Mouse (Mus musculus) heart, embryonic 14.5 days (tissue): ENCODE measurements around the gene Itk. TPM values are rescaled to one million over a fixed set of nuclear protein-coding genes. Genes with fewer than 3 reads are reported as not detected.

Experiments used
- ATAC-seq: fragments of 200-750 bp; cut with Nextera tagmentation; 2 replicates; pipeline ENCODE4 v1.8.0; 2017; ENCODE audit warnings: low read depth, moderate TSS enrichment; ENCODE audit not compliant: insufficient number of reproducible peaks, insufficient read depth, low FRiP score
- H3K27ac ChIP-seq, 2 experiments: fragments of 200-500 bp in 1 of 2; fragments of 300-500 bp in 1 of 2; sonication (generic) in 1 of 2; replicated peaks in 1 of 2; 2 replicates each; pipeline ENCODE4 v1.5.1; 2012 to 2014; ENCODE audit warnings: low read depth in 2 of 2, low read length in 2 of 2, control low read depth in 1 of 2, mild to moderate bottlenecking in 1 of 2, mixed read lengths in 1 of 2; ENCODE audit not compliant: control insufficient read depth in 1 of 2, insufficient read depth in 1 of 2
- H3K27me3 ChIP-seq: fragments of 300-500 bp; sonication (generic); 2 replicates; pipeline ENCODE4 v1.6.1; 2014; ENCODE audit warnings: mild to moderate bottlenecking, low read length, control low read depth; ENCODE audit not compliant: control insufficient read depth, insufficient read depth
- H3K36me3 ChIP-seq: fragments of 300-500 bp; sonication (generic); 2 replicates; pipeline ENCODE4 v1.6.1; 2014; ENCODE audit warnings: mild to moderate bottlenecking, control low read depth, low read length, mixed read lengths; ENCODE audit not compliant: control insufficient read depth, insufficient read depth
- H3K4me1 ChIP-seq, 2 experiments: fragments of 200-500 bp in 1 of 2; fragments of 300-500 bp in 1 of 2; sonication (generic) in 1 of 2; 2 replicates each; pipeline ENCODE4 v1.6.1; 2012 to 2014; ENCODE audit warnings: low read length in 2 of 2, control low read depth in 1 of 2, mixed read lengths in 1 of 2; ENCODE audit not compliant: control insufficient read depth in 2 of 2, insufficient read depth in 2 of 2
- H3K4me2 ChIP-seq: fragments of 300-500 bp; sonication (generic); 2 replicates; pipeline ENCODE4 v1.6.1; 2014; ENCODE audit warnings: mild to moderate bottlenecking, low read length
- H3K4me3 ChIP-seq, 2 experiments: fragments of 200-500 bp in 1 of 2; fragments of 300-500 bp in 1 of 2; sonication (generic) in 1 of 2; 2 replicates each; pipeline ENCODE4 v1.5.1; 2012 to 2014; ENCODE audit warnings: low read length in 2 of 2, mild to moderate bottlenecking in 2 of 2, control low read depth in 1 of 2, low read depth in 1 of 2, moderate library complexity in 1 of 2; ENCODE audit not compliant: control insufficient read depth in 1 of 2, insufficient read depth in 1 of 2
- H3K9ac ChIP-seq: fragments of 300-500 bp; sonication (generic); 2 replicates; pipeline ENCODE4 v1.6.1; 2014; ENCODE audit warnings: mild to moderate bottlenecking, low read length
- H3K9me3 ChIP-seq: fragments of 300-500 bp; sonication (generic); 2 replicates; pipeline ENCODE4 v1.6.1; 2016; ENCODE audit warnings: low read length, control low read depth; ENCODE audit not compliant: control insufficient read depth
- WGBS: fragments of 180-500 bp; shearing (Covaris S2); extraction: QIAGEN DNeasy Blood & Tissue Kit; methylation state at CpG from one replicate; pipeline ENCODE4 v1.1.7; 2014; 5-methylcytosine and 5-hydroxymethylcytosine counted together
- polyA plus RNA-seq: library from polyadenylated mRNA; unstranded; fragments of >200 nt; fragmentation: Nextera tagmentation; extraction: Ambion mirVana; gene quantifications from 2 replicates; pipeline ENCODE4 v1.2.1, GENCODE M21; 2014

Itk gene
- polyA plus RNA-seq, 1 experiment from 2014 or later = not detected

DNA sequence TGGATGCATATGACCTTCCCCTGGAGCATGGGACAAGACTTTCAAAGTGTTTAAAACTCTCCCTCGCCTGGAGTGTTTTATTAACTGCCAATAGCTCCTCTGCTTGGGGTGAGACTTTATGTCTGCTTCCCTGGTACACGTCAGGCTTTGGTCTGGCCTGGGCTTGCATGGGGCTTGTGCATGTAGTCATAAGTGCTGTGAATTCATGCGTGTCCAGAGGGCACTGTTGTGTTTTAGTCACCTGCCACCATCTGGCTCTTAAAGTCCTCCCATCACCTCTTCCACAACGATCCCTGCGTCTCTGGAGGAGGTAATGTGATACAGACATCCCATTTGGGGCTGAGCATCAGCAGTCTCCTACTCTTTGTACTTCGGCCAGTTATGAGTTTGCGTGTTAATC lies 67.8 kb downstream of the Itk start:
- H3K4me1 ChIP-seq = no peaks in the 10 kb centered on the region; a peak in 1 of 4 replicates
- H3K4me2 ChIP-seq = no peak overlapping the region
- H3K4me3 ChIP-seq = no peak overlapping the region
- no peak overlapping the region for H3K27ac ChIP-seq
- no peaks in the 10 kb centered on the region for H3K9me3 ChIP-seq
- WGBS = 75% methylated on average over 7 of the region's 7 CpGs
- no peak for ATAC-seq
- no peaks in the 10 kb centered on the region for H3K27me3 ChIP-seq
- H3K36me3 ChIP-seq = no peaks in the 10 kb centered on the region
- H3K9ac ChIP-seq = no peak overlapping the region

DNA sequence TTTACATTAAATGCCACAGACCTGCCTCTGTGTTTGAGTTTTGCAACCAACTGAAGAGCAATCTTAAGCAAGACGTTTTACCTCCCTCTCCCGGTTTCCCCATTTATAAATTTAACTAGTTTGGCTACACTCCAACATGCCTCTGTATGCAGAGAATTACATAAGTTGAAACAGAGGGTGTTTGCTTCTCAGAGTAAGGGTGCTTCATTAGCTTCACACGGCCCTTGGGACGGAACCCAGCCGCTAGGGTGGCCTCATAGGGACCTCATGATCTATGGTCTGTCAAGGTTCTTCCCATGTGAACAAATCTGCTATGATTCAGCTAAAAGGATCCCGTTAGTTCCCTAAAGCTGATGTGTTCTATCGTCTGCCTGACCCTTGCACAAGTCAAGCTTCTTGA lies 74.8 kb downstream of the Itk start:
- H3K4me2 ChIP-seq = no peak overlapping the region
- WGBS = 68% methylated on average over 7 of the region's 7 CpGs
- H3K9ac ChIP-seq = no peak overlapping the region
- H3K36me3 ChIP-seq = no peaks in the 10 kb centered on the region
- H3K4me3 ChIP-seq = no peak overlapping the region
- no peak for ATAC-seq
- peaks cover 12% of the 10 kb centered on the region; the same call in 1 of the 2 replicates for H3K27me3 ChIP-seq
- H3K9me3 ChIP-seq = no peaks in the 10 kb centered on the region
- peaks cover 5 to 8% of the 10 kb centered on the region in 2 experiments; a peak in 3 of 4 replicates for H3K4me1 ChIP-seq
- H3K27ac ChIP-seq = no peak overlapping the region

DNA sequence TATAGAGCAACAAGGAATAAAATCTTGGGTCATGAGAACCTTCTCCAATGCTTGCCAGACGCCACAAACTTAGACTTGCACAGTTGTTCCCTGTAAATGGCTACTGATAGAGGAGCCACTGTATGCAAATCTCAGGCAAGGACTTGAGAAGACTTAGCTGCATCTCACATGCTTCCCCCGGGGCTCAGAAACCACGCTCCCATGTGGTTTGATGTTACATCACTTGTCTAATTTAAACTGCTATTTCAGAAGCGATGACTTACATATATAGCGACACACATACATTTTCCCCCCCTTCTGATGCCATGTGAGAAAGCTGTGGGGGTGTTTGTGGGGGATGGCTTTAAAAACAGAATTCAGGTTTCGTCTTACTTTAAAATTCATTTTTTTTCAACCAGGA lies 75.5 kb downstream of the Itk start:
- Histone ChIP-seq H3K4me2 (no peak overlapping the region), H3K27ac (no peak overlapping the region), H3K9ac (no peak overlapping the region), H3K27me3 (peaks cover 12% of the 10 kb centered on the region; the same call in 1 of the 2 replicates), H3K36me3 (no peaks in the 10 kb centered on the region), H3K4me1 (peaks cover 5 to 8% of the 10 kb centered on the region in 2 experiments; a peak in 3 of 4 replicates), H3K9me3 (no peaks in the 10 kb centered on the region), H3K4me3 (no peak overlapping the region)
- no peak for ATAC-seq
- 75% methylated on average over 6 of the region's 6 CpGs for WGBS

DNA sequence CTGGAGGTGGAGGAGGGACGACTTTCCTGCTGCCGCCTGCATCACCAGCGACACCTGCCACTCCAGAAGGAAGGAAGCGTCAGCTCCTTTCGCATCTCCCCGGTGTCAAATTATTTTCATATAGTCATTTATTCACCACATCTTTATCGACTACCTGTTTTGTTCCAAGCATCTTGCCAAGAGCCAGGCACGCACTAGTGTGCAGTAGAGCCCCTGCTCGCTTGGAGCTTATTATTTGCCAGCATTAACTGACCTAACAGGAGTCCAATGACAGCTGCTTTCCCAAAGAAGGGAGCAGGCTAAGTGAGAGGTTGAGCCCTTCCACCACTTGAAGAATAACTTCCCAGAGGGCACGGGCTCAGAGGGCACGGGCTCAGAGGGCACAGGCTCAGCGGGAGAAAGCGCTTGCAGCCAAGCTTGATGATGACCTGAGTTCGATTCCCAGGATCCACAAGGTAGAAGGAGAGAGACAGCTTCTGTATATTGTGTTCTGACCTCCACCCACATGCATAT lies 76.7 kb downstream of the Itk start, which contains the start of gene Cyfip2:
TSS of gene Cyfip2 (minus strand) at position 337 of the 513 bp plus-strand sequence.
- Histone ChIP-seq H3K27ac (peak within 1 kb of the TSS; percentile 21 to 48), H3K36me3 (no peaks in the 10 kb centered on the region), H3K9ac (peak within 1 kb of the TSS; percentile 71), H3K4me2 (peak within 1 kb of the TSS; percentile 82), H3K9me3 (no peaks in the 10 kb centered on the region), H3K4me1 (peaks cover 5 to 8% of the 10 kb centered on the region in 2 experiments; a peak in 3 of 4 replicates), H3K27me3 (peaks cover 12% of the 10 kb centered on the region; the same call in 1 of the 2 replicates), H3K4me3 (peak within 1 kb of the TSS; percentile 65 to 89)
- 7% methylated on average over 14 of the region's 14 CpGs for whole genome bisulfite sequencing
- no peak for ATAC-seq

DNA sequence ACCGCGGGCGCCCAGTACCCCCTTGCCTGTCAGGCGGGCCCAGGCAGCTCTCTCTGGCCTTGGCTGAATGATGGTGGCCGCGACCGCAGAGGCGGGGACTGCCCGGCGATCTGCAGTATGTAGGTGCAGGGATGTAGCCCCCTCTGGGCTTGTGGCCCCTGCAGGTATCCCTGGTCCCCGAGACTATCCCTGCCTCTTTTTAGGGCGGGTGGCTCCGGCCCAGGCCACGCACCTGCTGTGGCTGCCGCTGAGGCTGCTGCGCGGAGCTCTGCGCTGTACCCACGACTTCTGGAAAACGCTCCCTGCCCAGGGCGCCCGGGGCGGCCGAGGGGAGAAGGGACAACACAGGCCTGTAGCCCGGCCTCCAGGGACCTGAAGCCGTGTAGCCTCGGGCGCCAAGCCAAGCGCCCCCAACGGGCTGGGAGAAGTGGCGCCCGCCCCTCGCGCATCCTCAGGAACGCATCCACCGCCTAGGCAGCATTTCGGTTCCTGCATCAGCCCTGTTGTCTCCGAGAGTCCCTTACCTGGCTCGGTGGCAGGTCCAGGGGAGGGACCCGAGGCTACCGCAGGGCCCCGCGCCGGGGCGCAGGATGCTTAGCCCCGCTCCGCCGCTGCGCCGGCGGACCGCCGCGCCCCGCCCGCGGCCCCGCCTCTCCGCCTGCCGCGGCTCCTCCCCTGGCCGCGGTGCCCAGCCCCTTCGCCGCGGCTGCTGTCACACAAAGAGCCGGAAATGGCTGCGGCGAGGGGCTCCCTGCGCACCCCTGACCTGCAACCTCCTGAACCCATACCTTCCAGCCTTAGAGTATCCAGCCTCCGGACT lies 77.4 kb downstream of the Itk start:
- peak; percentile 77 for ATAC-seq
- peak overlapping the region; percentile 65 to 89 for H3K4me3 ChIP-seq
- WGBS = under 1% methylated on average over 62 of the region's 71 CpGs
- peak overlapping the region; percentile 21 to 48; a peak in 3 of 4 replicates for H3K27ac ChIP-seq
- H3K4me2 ChIP-seq = peak overlapping the region; percentile 82
- H3K36me3 ChIP-seq = no peaks in the 10 kb centered on the region
- H3K9me3 ChIP-seq = no peaks in the 10 kb centered on the region
- H3K4me1 ChIP-seq = peaks cover 5 to 8% of the 10 kb centered on the region in 2 experiments; a peak in 3 of 4 replicates
- peaks cover 12% of the 10 kb centered on the region; the same call in 1 of the 2 replicates for H3K27me3 ChIP-seq
- peak overlapping the region; percentile 71 for H3K9ac ChIP-seq

DNA sequence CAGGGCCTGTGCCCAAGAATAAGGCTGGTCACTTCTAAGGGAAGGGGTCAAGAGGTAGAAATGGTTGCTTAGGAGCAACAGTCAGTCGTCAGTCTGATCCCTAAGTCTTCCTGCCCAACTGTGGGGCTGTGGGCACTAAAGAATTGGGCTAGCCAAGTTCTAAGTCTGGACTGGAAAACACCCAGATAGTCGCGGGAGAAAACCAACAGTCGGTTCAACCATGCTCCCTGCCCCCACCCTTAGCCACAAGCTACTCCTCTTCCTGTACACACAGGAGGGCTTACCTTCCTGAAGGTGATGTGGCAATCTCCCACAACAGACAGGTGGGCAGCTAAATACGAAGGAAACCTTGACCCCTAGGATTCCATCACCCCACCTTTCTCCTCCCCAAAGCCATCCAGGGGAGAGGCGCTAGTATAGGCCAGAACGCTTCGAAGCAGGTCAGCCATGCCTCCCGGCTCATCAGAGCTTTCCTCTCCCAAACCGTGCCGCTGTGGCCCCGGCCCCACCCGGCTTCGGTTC lies 78.1 kb downstream of the Itk start:
- ATAC-seq = no peak
- peak overlapping the region; percentile 82 for H3K4me2 ChIP-seq
- 11% methylated on average over 14 of the region's 14 CpGs for WGBS
- peaks cover 12% of the 10 kb centered on the region; the same call in 1 of the 2 replicates for H3K27me3 ChIP-seq
- H3K4me1 ChIP-seq = peaks cover 5 to 8% of the 10 kb centered on the region in 2 experiments; a peak in 2 of 4 replicates
- H3K9me3 ChIP-seq = no peaks in the 10 kb centered on the region
- no peak overlapping the region for H3K27ac ChIP-seq
- peak overlapping the region; percentile 65 to 89 for H3K4me3 ChIP-seq
- H3K9ac ChIP-seq = peak overlapping the region; percentile 68
- H3K36me3 ChIP-seq = no peaks in the 10 kb centered on the region

DNA sequence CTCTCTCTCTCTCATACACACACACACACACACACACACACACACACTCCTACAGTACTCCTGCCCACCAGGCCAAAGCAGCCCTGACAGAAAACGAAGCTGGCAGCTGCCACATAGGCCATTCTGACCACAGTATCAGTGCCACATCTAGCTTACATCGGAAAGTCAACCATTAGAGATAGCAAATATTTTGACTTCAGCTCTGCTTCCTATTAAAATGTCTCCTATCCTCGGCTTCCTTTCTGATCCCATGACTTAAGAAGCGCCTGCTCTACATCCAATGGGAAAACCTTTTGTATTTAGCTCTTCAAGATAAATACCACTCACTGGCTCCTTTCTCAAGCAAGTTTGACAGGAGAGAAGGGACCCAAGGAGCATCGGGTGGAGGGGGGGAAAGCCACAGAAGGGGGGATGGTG lies 78.7 kb downstream of the Itk start:
- Histone ChIP-seq H3K9ac (no peak overlapping the region), H3K4me3 (no peak overlapping the region), H3K36me3 (no peaks in the 10 kb centered on the region), H3K4me2 (no peak overlapping the region), H3K27ac (no peak overlapping the region), H3K4me1 (peaks cover 5 to 8% of the 10 kb centered on the region in 2 experiments; a peak in 2 of 4 replicates), H3K27me3 (peaks cover 12% of the 10 kb centered on the region; the same call in 1 of the 2 replicates), H3K9me3 (no peaks in the 10 kb centered on the region)
- ATAC-seq = no peak
- 71% methylated on average over 5 of the region's 5 CpGs for WGBS
